Mouse (Mus musculus): ENCODE data around the gene Plekha6. TPM values are rescaled to one million over a fixed set of nuclear protein-coding genes. Genes with fewer than 3 reads are reported as not detected.

Gene Plekha6
- total and polyA plus RNA-seq, 2 experiments from 2014 or later: 11.9 to 49.3 TPM

DNA sequence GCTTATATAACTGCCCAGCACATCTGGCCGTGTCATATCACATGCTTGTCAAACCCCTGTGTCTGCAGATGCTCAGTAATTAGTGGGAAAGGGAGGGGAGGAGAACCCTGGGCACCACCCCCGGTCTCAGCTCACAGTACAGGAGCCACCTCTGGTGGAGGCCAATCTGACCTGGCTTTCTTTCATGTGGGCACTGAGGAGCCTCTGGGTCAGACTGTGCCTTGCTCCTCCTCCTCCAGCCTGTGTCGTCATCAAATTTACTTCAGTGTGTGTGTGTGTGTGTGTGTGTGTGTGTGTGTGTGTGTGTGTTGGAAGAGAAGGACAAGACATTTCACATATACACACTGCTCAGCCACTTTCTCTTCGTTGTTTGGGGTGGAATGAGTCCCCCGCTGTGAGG is 159.3 kb downstream of the Plekha6 start:
- Histone ChIP-seq H3K4me2 (ENCODE audit: low read depth, low read length, poor library complexity, severe bottlenecking) (no peak overlapping the region), H3K27ac (ENCODE audit: low read depth, low read length) (no peak overlapping the region), H3K4me3 (ENCODE audit: low read depth, low read length) (no peak overlapping the region), H3K36me3 (ENCODE audit: insufficient read depth, low read length) (no peaks in the 10 kb centered on the region), H3K9me3 (ENCODE audit: low read length) (no peaks in the 10 kb centered on the region), H3K27me3 (ENCODE audit: insufficient read depth, low read length) (no peaks in the 10 kb centered on the region), H3K4me1 (ENCODE audit: insufficient read depth, low read length) (no peaks in the 10 kb centered on the region), H3K9ac (replicated peaks; ENCODE audit: low read length, poor library complexity, severe bottlenecking) (no peak overlapping the region)
- ATAC-seq (ENCODE audit: low FRiP score): no peak
- no peak for TF ChIP-seq CTCF (IDR thresholded peaks at IDR 0.05)
- 48% methylated on average over 5 of the region's 5 CpGs for WGBS
- no peak for DNase-seq (ENCODE audit: low spot score)

DNA sequence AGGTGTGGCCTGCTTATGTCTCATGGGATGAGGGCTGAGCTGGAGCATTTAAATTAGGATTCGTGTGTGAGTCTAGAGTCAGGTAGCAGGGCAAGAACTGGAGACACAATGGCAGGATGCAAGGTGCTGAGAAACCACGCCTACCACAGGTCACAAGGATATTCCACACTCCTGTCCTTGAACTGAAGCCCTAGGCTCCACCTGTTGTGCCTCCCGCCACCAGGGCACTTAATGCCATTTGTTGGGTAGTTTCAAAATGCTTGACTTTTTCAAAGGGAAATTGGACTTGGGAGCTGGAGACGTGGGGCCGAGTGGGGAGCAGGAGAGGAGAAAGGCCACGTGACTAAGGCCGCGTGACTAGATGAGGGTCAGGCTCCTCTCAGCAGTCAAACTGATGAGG is 161.9 kb downstream of the Plekha6 start:
- WGBS: 89% methylated on average over 8 of the region's 8 CpGs

DNA sequence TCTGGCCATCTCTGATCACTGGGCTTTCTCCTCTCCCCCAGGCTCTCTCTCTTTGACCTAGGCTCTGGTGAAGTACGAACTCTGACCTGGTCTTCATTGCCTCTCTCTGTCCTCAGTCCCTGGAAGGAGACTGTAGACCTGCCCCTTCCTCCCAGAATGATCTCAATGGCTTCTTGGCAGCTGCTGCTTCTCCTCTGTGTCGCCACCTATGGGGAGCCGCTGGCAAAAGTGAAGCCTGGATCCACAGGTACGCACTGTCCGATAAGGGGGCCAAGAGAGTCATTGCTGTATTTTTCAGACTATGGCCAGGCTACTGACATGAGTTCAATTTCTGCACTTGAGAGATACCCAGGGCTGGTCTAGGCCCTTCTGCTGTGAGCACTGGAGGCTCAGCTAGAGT is 163.1 kb downstream of the Plekha6 start:
- Histone ChIP-seq H3K9me3 (ENCODE audit: low read length) (no peaks in the 10 kb centered on the region), H3K27me3 (ENCODE audit: insufficient read depth, low read length) (no peaks in the 10 kb centered on the region), H3K9ac (replicated peaks; ENCODE audit: low read length, poor library complexity, severe bottlenecking) (no peak overlapping the region), H3K27ac (ENCODE audit: low read depth, low read length) (no peak overlapping the region), H3K4me2 (ENCODE audit: low read depth, low read length, poor library complexity, severe bottlenecking) (no peak overlapping the region), H3K4me1 (ENCODE audit: insufficient read depth, low read length) (peaks cover 19% of the 10 kb centered on the region; the same call in 1 of the 2 replicates), H3K36me3 (ENCODE audit: insufficient read depth, low read length) (no peaks in the 10 kb centered on the region), H3K4me3 (ENCODE audit: low read depth, low read length) (no peak overlapping the region)
- peak; percentile 29 for TF ChIP-seq CTCF (IDR thresholded peaks at IDR 0.05)
- 71% methylated on average over 5 of the region's 5 CpGs for WGBS
- ATAC-seq (ENCODE audit: low FRiP score): no peak
- DNase-seq (ENCODE audit: low spot score): no peak

More for the DNA sequence above, 161.9 kb downstream of the Plekha6 start:
- H3K4me3 ChIP-seq (ENCODE audit: low read depth, low read length): no peak overlapping the region
- TF ChIP-seq CTCF (IDR thresholded peaks at IDR 0.05): no peak
- DNase-seq (ENCODE audit: low spot score): no peak
- no peaks in the 10 kb centered on the region for H3K9me3 ChIP-seq (ENCODE audit: low read length)
- H3K9ac ChIP-seq (replicated peaks; ENCODE audit: low read length, poor library complexity, severe bottlenecking): no peak overlapping the region
- H3K27me3 ChIP-seq (ENCODE audit: insufficient read depth, low read length): no peaks in the 10 kb centered on the region
- H3K4me1 ChIP-seq (ENCODE audit: insufficient read depth, low read length): peaks cover 15% of the 10 kb centered on the region; the same call in 1 of the 2 replicates
- H3K36me3 ChIP-seq (ENCODE audit: insufficient read depth, low read length): no peaks in the 10 kb centered on the region
- H3K27ac ChIP-seq (ENCODE audit: low read depth, low read length): no peak overlapping the region
- no peak overlapping the region for H3K4me2 ChIP-seq (ENCODE audit: low read depth, low read length, poor library complexity, severe bottlenecking)
- ATAC-seq (ENCODE audit: low FRiP score): no peak

DNA sequence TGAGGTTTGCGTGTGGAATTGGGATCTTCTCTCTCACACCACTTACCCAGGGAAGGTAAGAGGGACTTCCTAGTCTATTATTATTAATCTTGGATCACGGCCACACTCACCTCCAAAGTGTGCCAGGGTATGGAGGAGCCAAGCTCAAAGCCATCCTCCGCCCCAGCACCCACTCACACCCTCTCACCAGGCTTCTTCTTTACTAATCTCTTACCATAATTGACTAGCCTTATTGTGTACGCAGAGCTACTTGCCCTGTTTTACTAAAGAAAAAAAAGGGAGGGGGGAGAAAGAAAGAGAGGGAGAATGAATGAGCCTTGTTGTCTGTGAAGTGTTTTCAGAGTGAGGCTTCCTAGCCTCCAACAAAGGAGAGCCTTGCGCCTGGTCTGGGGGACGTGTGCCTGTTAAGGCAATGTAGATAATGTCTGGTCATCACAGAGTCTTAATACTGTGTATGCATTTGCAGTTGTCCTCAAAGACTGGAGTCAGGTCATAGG is 164.3 kb downstream of the Plekha6 start:
- DNase-seq (ENCODE audit: low spot score) (no peak), ATAC-seq (ENCODE audit: low FRiP score) (no peak)
- Histone ChIP-seq H3K9ac (replicated peaks; ENCODE audit: low read length, poor library complexity, severe bottlenecking) (no peak overlapping the region), H3K9me3 (ENCODE audit: low read length) (no peaks in the 10 kb centered on the region), H3K36me3 (ENCODE audit: insufficient read depth, low read length) (no peaks in the 10 kb centered on the region), H3K4me2 (ENCODE audit: low read depth, low read length, poor library complexity, severe bottlenecking) (no peak overlapping the region), H3K4me3 (ENCODE audit: low read depth, low read length) (no peak overlapping the region), H3K27ac (ENCODE audit: low read depth, low read length) (no peak overlapping the region), H3K4me1 (ENCODE audit: insufficient read depth, low read length) (peaks cover 19% of the 10 kb centered on the region; the same call in 1 of the 2 replicates), H3K27me3 (ENCODE audit: insufficient read depth, low read length) (no peaks in the 10 kb centered on the region)
- TF ChIP-seq CTCF (IDR thresholded peaks at IDR 0.05): no peak
- WGBS: 58% methylated on average over 6 of the region's 6 CpGs

DNA sequence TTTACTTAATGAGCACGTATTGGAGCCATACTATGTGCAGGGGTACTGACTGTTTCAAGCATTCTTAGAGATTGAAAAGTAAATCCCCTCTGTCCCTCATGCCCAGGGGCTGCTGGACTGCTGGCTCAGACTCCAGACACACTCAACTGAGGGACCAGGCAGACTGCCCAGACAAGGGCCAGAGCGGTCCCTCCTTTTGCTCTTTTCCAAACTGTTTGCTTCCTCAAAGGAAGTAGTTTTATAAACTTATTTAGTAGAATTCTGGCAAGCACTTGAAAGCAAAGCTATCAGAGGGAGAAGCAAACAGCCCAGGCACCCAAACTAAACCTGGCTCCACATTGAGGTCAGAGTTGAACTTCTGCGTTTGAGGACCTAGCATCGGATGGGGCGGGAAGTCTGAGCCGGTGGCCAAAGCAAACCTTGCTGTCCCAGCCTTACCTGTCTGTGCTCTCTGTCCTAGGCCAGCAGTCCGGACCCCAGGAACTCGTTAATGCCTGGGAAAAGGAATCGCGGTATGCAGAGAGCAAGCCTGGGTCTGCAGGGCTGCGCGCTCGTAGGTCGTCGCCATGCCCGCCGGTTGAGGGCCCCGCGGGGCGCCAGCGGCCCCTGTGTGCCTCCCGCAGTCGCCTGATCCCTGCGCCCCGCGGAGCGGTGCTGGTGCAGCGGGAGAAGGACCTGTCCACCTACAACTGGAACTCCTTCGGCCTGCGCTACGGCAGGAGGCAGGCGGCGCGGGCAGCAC is 165.1 kb downstream of the Plekha6 start:
- no peaks in the 10 kb centered on the region for H3K9me3 ChIP-seq (ENCODE audit: low read length)
- ATAC-seq (ENCODE audit: low FRiP score) (no peak), DNase-seq (ENCODE audit: low spot score) (no peak)
- no peak overlapping the region for H3K27ac ChIP-seq (ENCODE audit: low read depth, low read length)
- H3K4me2 ChIP-seq (ENCODE audit: low read depth, low read length, poor library complexity, severe bottlenecking): peak overlapping the region; percentile 45
- no peaks in the 10 kb centered on the region for H3K36me3 ChIP-seq (ENCODE audit: insufficient read depth, low read length)
- H3K4me3 ChIP-seq (ENCODE audit: low read depth, low read length): peak overlapping the region; percentile 19; the same call in 1 of the 2 replicates
- peaks cover 19% of the 10 kb centered on the region; the same call in 1 of the 2 replicates for H3K4me1 ChIP-seq (ENCODE audit: insufficient read depth, low read length)
- 11% methylated on average over 34 of the region's 34 CpGs for WGBS
- TF ChIP-seq CTCF (IDR thresholded peaks at IDR 0.05): no peak
- H3K27me3 ChIP-seq (ENCODE audit: insufficient read depth, low read length): no peaks in the 10 kb centered on the region
- H3K9ac ChIP-seq (replicated peaks; ENCODE audit: low read length, poor library complexity, severe bottlenecking): peak overlapping the region; percentile 50; the same call in 1 of the 2 replicates

DNA sequence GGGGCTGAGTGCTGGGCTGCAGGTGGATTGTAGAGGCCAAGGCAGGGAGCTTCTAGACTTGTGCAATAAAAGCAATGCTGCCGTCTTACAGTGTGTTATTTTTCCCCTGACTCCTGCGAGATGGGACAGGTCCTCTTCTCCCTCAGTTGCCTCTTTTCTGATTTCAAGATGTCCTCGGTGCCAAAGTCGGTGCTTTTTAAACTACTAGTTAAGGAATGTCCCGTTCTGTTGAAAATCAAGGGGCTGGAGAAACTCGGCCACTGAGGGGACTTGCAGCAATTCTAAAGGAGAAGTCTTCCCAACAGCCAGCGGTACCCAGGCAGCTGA is 165.6 kb downstream of the Plekha6 start:
- no peaks in the 10 kb centered on the region for H3K27me3 ChIP-seq (ENCODE audit: insufficient read depth, low read length)
- H3K4me3 ChIP-seq (ENCODE audit: low read depth, low read length): peak overlapping the region; percentile 19; the same call in 1 of the 2 replicates
- peak overlapping the region; percentile 45 for H3K4me2 ChIP-seq (ENCODE audit: low read depth, low read length, poor library complexity, severe bottlenecking)
- no peak overlapping the region for H3K27ac ChIP-seq (ENCODE audit: low read depth, low read length)
- H3K36me3 ChIP-seq (ENCODE audit: insufficient read depth, low read length): no peaks in the 10 kb centered on the region
- H3K9ac ChIP-seq (replicated peaks; ENCODE audit: low read length, poor library complexity, severe bottlenecking): peak overlapping the region; percentile 50; the same call in 1 of the 2 replicates
- no peak for DNase-seq (ENCODE audit: low spot score)
- H3K9me3 ChIP-seq (ENCODE audit: low read length): no peaks in the 10 kb centered on the region
- ATAC-seq (ENCODE audit: low FRiP score): no peak
- TF ChIP-seq CTCF (IDR thresholded peaks at IDR 0.05): no peak
- WGBS: 28% methylated on average over 7 of the region's 7 CpGs
- H3K4me1 ChIP-seq (ENCODE audit: insufficient read depth, low read length): peaks cover 19% of the 10 kb centered on the region; the same call in 1 of the 2 replicates

Data from midbrain, postnatal 0 days (tissue).